ENCODE assay signal across 15 mouse cellular contexts in genomic region chr9:34825402-34826008, GRCm38 (mm10).
DNase-seq lines count a peak whose midpoint lies in the region; ATAC-seq lines count a peak whose summit lies in the region.
"Had no signal": no experiment of that assay in that cellular context is flagged by ENCODE, and none has a peak within 500 bp of the region (broad histone marks: within the 10 kb centered on the region; RNA-seq: fewer than 3 reads in every experiment).

No protein-coding gene starts in this region.

- H3K4me3 ChIP-seq in kidney, embryonic 15.5 days (replicated peaks): no peak overlapping the region
- no peak overlapping the region for H3K4me3 ChIP-seq in hindbrain, embryonic 15.5 days
- no peak overlapping the region for H3K4me3 ChIP-seq in midbrain, embryonic 16.5 days (ENCODE audit: low read depth, low read length)
- H3K4me3 ChIP-seq: embryonic facial prominence, embryonic 10.5 days; erythroblast, embryonic 14.5 days; limb, embryonic 13.5 days; liver, embryonic 15.5 days had no signal

- 0 out of 2 replicates have a peak, but pooled peaks cover 10% of the 10 kb centered on the region for H3K4me1 ChIP-seq in kidney, embryonic 15.5 days
- peaks cover 20% of the 10 kb centered on the region for H3K4me1 ChIP-seq in hindbrain, embryonic 15.5 days (replicated peaks)
- H3K4me1 ChIP-seq in midbrain, embryonic 16.5 days (ENCODE audit: control insufficient read depth, insufficient read depth, low read length): peaks cover 12% of the 10 kb centered on the region
- H3K4me1 ChIP-seq: limb, embryonic 13.5 days; liver, embryonic 15.5 days had no signal

- H3K9me3 ChIP-seq in kidney, embryonic 15.5 days (replicated peaks): no peaks in the 10 kb centered on the region
- no peaks in the 10 kb centered on the region for H3K9me3 ChIP-seq in hindbrain, embryonic 15.5 days
- no peaks in the 10 kb centered on the region for H3K9me3 ChIP-seq in midbrain, embryonic 16.5 days (replicated peaks; ENCODE audit: control insufficient read depth, low read length, poor library complexity, severe bottlenecking)
- H3K9me3 ChIP-seq: embryonic facial prominence, embryonic 10.5 days; limb, embryonic 13.5 days; liver, embryonic 15.5 days had no signal

- peak; percentile 25; the same call in 1 of the 2 replicates for ATAC-seq in kidney, embryonic 15.5 days (replicated peaks; ENCODE audit: low FRiP score)
- ATAC-seq in hindbrain, embryonic 15.5 days (ENCODE audit: low FRiP score, low read depth): peak; percentile 54; the same call in 1 of the 2 replicates
- ATAC-seq in midbrain, embryonic 16.5 days: peak; percentile 56; the same call in 1 of the 2 replicates

- intact Hi-C loops in heart, postnatal 36 days (cut with DNase I): no loop called here

- no peak overlapping the region for H3K27ac ChIP-seq in kidney, embryonic 15.5 days
- 0 out of 2 replicates have a peak overlapping the region, but pooled peaks have one; percentile 39 for H3K27ac ChIP-seq in hindbrain, embryonic 15.5 days (replicated peaks)
- H3K27ac ChIP-seq in midbrain, embryonic 16.5 days (ENCODE audit: low read length): 0 out of 2 replicates have a peak overlapping the region, but pooled peaks have one; percentile 7
- H3K27ac ChIP-seq: embryonic facial prominence, embryonic 10.5 days; limb, embryonic 13.5 days; liver, embryonic 15.5 days; stomach, postnatal 0 days had no signal

- H3K36me3 ChIP-seq in kidney, embryonic 15.5 days: no peaks in the 10 kb centered on the region
- H3K36me3 ChIP-seq in hindbrain, embryonic 15.5 days: no peaks in the 10 kb centered on the region
- H3K36me3 ChIP-seq in midbrain, embryonic 16.5 days (ENCODE audit: control insufficient read depth, insufficient read depth, low read length): no peaks in the 10 kb centered on the region
- H3K36me3 ChIP-seq: embryonic facial prominence, embryonic 10.5 days; limb, embryonic 13.5 days; liver, embryonic 15.5 days had no signal

- DNase-seq in kidney, postnatal 36 days: no peak
- no peak for DNase-seq in testis, postnatal 10 days (ENCODE audit: low spot score)
- no peak for DNase-seq in thymus, postnatal 25 days
- no peak for DNase-seq in heart, postnatal 36 days
- DNase-seq: cerebellum, postnatal 14 days; lung, postnatal 10 days; thymus, postnatal 36 days had no signal

- no peak overlapping the region for H3K4me2 ChIP-seq in kidney, embryonic 15.5 days
- no peak overlapping the region for H3K4me2 ChIP-seq in hindbrain, embryonic 15.5 days
- H3K4me2 ChIP-seq in midbrain, embryonic 16.5 days (ENCODE audit: low read length): no peak overlapping the region
- H3K4me2 ChIP-seq: limb, embryonic 13.5 days; liver, embryonic 15.5 days had no signal

- no peak overlapping the region for H3K9ac ChIP-seq in kidney, embryonic 15.5 days
- no peak overlapping the region for H3K9ac ChIP-seq in hindbrain, embryonic 15.5 days
- H3K9ac ChIP-seq in midbrain, embryonic 16.5 days (ENCODE audit: low read depth, low read length): no peak overlapping the region
- H3K9ac ChIP-seq: limb, embryonic 13.5 days; liver, embryonic 15.5 days had no signal

- 51% methylated on average over 11 of the region's 11 CpGs for WGBS in kidney, embryonic 15.5 days
- 38% methylated on average over 11 of the region's 11 CpGs for WGBS in hindbrain, embryonic 15.5 days
- 24% methylated on average over 11 of the region's 11 CpGs for WGBS in midbrain, embryonic 16.5 days

- no peaks in the 10 kb centered on the region for H3K27me3 ChIP-seq in kidney, embryonic 15.5 days
- H3K27me3 ChIP-seq in hindbrain, embryonic 15.5 days: no peaks in the 10 kb centered on the region
- no peaks in the 10 kb centered on the region for H3K27me3 ChIP-seq in midbrain, embryonic 16.5 days (ENCODE audit: control insufficient read depth, insufficient read depth, low read depth, low read length)
- H3K27me3 ChIP-seq: limb, embryonic 13.5 days; liver, embryonic 15.5 days had no signal
